In the genomic region with DNA sequence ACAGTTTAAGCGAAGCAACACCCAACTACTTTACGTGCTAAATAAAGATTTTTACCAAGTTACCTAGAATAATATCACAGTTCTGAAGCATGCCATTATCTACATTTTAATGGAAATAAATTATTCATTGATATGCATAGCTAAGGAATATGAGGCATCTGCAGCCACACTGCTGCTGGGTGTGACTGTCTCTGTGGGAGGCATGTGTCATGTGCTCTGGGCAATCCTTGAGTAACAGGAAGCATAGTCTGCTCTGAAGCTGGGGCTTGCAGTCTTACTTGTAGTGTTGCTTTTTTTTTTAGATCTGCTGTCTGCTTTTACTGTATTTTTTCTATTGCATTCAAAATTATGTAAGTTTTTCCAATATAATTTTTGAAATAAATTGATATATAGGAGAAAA, we compare ENCODE assay signal across 27 mouse cellular contexts.
"Had no signal": no experiment of that assay in that cellular context is flagged by ENCODE, and none has a peak within 500 bp of the region (broad histone marks: within the 10 kb centered on the region; RNA-seq: fewer than 3 reads in every experiment).

No protein-coding gene starts in this region.

- H3K27me3 ChIP-seq: heart, embryonic 12.5 days; hindbrain, embryonic 12.5 days; intestine, embryonic 15.5 days; limb, embryonic 13.5 days; limb, embryonic 15.5 days; liver, embryonic 12.5 days had no signal

- H3K4me3 ChIP-seq: gastrocnemius, adult 2 months; heart, embryonic 10.5 days; heart, embryonic 12.5 days; hindbrain, embryonic 10.5 days; hindbrain, embryonic 12.5 days; intestine, embryonic 15.5 days; layer of hippocampus, adult 2 months; left cerebral cortex, adult 2 months; limb, embryonic 13.5 days; limb, embryonic 15.5 days; liver, embryonic 12.5 days had no signal

- H3K4me1 ChIP-seq: heart, embryonic 10.5 days; heart, embryonic 12.5 days; hindbrain, embryonic 10.5 days; hindbrain, embryonic 12.5 days; intestine, embryonic 15.5 days; limb, embryonic 13.5 days; limb, embryonic 15.5 days; liver, embryonic 12.5 days had no signal

- ATAC-seq: hindbrain, embryonic 16.5 days; inflammation-experienced regulatory T-cells, adult 6 months; intestine, embryonic 15.5 days; intestine, postnatal 0 days; liver, embryonic 12.5 days had no signal

- H3K27ac ChIP-seq: gastrocnemius, adult 2 months; heart, embryonic 10.5 days; hindbrain, embryonic 10.5 days; hindbrain, embryonic 12.5 days; hindbrain, embryonic 14.5 days; intestine, embryonic 15.5 days; layer of hippocampus, adult 2 months; left cerebral cortex, adult 2 months; limb, embryonic 13.5 days; limb, embryonic 15.5 days; liver, embryonic 12.5 days; liver, embryonic 14.5 days had no signal

- H3K9ac ChIP-seq: heart, embryonic 12.5 days; hindbrain, embryonic 12.5 days; hindbrain, embryonic 14.5 days; intestine, embryonic 15.5 days; limb, embryonic 13.5 days; limb, embryonic 15.5 days; liver, embryonic 12.5 days; liver, embryonic 14.5 days had no signal

- H3K36me3 ChIP-seq: heart, embryonic 10.5 days; heart, embryonic 12.5 days; hindbrain, embryonic 10.5 days; hindbrain, embryonic 12.5 days; intestine, embryonic 15.5 days; limb, embryonic 13.5 days; limb, embryonic 15.5 days; liver, embryonic 12.5 days had no signal

- DNase-seq: gastrocnemius, adult 2 months; gastrocnemius, postnatal 10 days; gastrocnemius, postnatal 25 days; heart, adult 18-20 months; heart, postnatal 10 days; heart, postnatal 4 days; kidney, adult 18-20 months; kidney, adult 8-10 months; kidney, postnatal 10 days; kidney, postnatal 25 days; kidney, postnatal 4 days; left cerebral cortex, postnatal 4 days had no signal

- H3K9me3 ChIP-seq: heart, embryonic 10.5 days; heart, embryonic 12.5 days; hindbrain, embryonic 10.5 days; hindbrain, embryonic 12.5 days; intestine, embryonic 15.5 days; limb, embryonic 13.5 days; limb, embryonic 15.5 days; liver, embryonic 12.5 days had no signal

- H3K4me2 ChIP-seq: heart, embryonic 12.5 days; hindbrain, embryonic 12.5 days; hindbrain, embryonic 14.5 days; intestine, embryonic 15.5 days; limb, embryonic 13.5 days; limb, embryonic 15.5 days; liver, embryonic 12.5 days had no signal
